Mouse (Mus musculus) E14TG2a.4 (cell line): ENCODE measurements around the gene Hic2.
A peak's percentile ranks its signal among the peaks of the same experiment; 100 is the strongest.

Experiments
- H3K27me3 ChIP-seq: 2 replicates; pipeline ENCODE4 v1.6.1; 2014; ENCODE audit warnings: low read length, control low read depth; ENCODE audit not compliant: insufficient read depth
- H3K36me3 ChIP-seq: 2 replicates; pipeline ENCODE4 v1.6.1; 2014; ENCODE audit warnings: low read length, control low read depth; ENCODE audit not compliant: insufficient read depth
- H3K4me1 ChIP-seq: replicated peaks from 2 replicates; pipeline ENCODE4 v1.6.1; 2014; ENCODE audit warnings: low read depth, low read length, control low read depth
- H3K4me3 ChIP-seq: replicated peaks from 2 replicates; pipeline ENCODE4 v1.5.1; 2014; ENCODE audit warnings: mild to moderate bottlenecking, low read length
- H3K9me3 ChIP-seq: 2 replicates; pipeline ENCODE4 v1.6.1; 2014; ENCODE audit warnings: low read length, control low read depth
- CTCF ChIP-seq: conservative IDR thresholded peaks from 2 replicates; pipeline ENCODE4 v1.5.1; 2014; ENCODE audit warnings: low read length
- NANOG ChIP-seq: IDR thresholded peaks from 2 replicates; pipeline ENCODE4 v1.6.1; 2014; ENCODE audit warnings: borderline replicate concordance, low read length, mixed read lengths
- POU5F1 ChIP-seq: IDR thresholded peaks from 2 replicates; pipeline ENCODE4 v1.6.1; 2014; ENCODE audit warnings: low read length, borderline replicate concordance

The Hic2 gene

DNA sequence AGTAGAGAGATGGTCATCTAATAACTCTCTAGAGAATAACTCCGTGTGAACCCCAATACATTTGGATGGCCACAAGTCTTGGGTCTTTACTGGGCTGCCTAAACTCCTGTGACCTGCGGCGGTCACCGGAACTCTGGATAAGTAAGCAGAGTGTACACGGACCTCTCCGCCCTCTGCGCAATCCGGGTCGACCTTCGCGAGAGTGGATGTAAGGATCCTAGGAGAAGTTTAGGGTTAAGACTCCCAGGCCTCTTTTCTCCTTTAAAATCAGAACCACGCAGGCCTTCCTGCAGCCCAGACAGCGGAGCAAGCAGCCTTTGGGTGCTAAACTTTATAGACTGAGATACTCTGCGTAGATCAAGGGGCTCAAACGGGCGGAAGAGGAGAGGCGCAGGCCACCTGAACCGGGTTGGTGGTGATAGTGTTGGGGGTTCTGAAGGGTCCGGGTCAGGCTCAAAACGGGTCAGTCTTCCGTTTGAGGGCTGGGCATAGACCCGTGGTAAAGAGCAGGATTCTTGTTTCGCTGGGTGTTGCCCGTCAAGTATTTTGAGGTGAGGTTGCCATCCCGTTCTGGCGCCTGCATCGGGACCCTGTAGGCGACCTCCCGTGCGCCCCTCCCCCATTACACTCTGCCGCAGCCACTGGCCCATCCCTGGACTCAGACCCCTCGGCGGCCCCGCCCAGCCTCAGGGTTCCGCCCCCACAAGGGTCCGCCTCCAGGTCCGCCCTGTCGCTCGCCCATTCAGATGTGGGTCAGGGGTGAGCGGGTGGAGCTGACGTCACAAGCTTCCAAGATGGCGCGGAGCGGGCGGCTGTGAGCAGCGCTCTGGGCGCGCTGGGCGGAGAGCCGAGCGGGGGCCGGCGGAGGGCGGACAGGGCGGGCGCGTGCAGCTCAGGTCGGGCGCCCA is at the start of gene Hic2:
Gene Hic2 (plus strand): TSS at position 779 of the 908 bp plus-strand sequence.
- TF ChIP-seq POU5F1 = no peak
- no peak for TF ChIP-seq CTCF
- TF ChIP-seq NANOG = no peak

DNA sequence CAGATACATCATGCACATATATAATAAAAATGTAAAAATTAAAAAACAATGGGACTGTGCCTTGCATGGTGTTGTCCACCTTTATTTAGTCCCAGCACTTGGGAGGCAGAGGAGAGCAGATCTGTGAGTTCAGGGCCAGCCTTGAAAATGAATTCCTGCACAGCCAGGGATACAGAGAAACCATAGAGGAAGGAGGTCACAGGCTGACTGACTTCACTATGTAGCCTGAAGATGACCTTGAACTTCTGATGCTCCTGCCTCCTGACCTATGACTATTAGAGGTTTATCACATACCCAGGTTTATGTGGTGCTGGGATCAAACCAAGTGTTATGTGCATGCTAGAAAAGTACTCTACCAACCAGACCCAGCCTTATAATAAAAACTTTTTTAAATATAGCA is 47.9 kb upstream of the Hic2 start:
- Histone ChIP-seq H3K9me3 (no peaks in the 10 kb centered on the region), H3K4me3 (no peak overlapping the region), H3K36me3 (peaks cover 67% of the 10 kb centered on the region), H3K27me3 (no peaks in the 10 kb centered on the region), H3K4me1 (peaks cover 71% of the 10 kb centered on the region)
- TF ChIP-seq CTCF = no peak
- TF ChIP-seq NANOG = no peak
- TF ChIP-seq POU5F1 = no peak

More for the DNA sequence above, at the start of gene Hic2:
- Histone ChIP-seq H3K27me3 (peaks cover 2% of the 10 kb centered on the region; the same call in 1 of the 2 replicates), H3K4me3 (peak within 1 kb of the TSS; percentile 97), H3K9me3 (no peaks in the 10 kb centered on the region), H3K36me3 (peaks cover 20% of the 10 kb centered on the region), H3K4me1 (peaks cover 45% of the 10 kb centered on the region)

DNA sequence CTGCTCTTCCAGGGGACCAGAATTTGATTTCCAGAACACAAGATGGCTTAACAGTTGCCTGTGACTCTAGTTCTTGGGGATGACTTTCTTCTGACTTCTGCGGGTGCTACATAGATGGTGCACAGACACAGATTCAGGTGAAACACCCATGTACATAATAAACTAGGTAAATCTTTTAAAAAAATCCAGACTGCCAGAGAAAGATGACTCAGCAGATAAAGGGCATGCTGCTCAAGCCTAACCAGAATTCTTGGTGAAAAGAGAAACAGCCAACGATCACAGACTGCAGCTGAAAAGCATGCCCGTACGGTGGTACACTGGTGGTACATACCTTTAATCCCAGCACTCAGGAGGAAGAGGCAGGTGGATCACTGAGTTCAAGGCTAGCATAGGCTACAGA is 39.5 kb upstream of the Hic2 start:
- H3K27me3 ChIP-seq = no peaks in the 10 kb centered on the region
- no peaks in the 10 kb centered on the region for H3K9me3 ChIP-seq
- peaks cover 84% of the 10 kb centered on the region for H3K4me1 ChIP-seq
- no peak for TF ChIP-seq CTCF
- peaks cover 61% of the 10 kb centered on the region for H3K36me3 ChIP-seq
- H3K4me3 ChIP-seq = no peak overlapping the region

DNA sequence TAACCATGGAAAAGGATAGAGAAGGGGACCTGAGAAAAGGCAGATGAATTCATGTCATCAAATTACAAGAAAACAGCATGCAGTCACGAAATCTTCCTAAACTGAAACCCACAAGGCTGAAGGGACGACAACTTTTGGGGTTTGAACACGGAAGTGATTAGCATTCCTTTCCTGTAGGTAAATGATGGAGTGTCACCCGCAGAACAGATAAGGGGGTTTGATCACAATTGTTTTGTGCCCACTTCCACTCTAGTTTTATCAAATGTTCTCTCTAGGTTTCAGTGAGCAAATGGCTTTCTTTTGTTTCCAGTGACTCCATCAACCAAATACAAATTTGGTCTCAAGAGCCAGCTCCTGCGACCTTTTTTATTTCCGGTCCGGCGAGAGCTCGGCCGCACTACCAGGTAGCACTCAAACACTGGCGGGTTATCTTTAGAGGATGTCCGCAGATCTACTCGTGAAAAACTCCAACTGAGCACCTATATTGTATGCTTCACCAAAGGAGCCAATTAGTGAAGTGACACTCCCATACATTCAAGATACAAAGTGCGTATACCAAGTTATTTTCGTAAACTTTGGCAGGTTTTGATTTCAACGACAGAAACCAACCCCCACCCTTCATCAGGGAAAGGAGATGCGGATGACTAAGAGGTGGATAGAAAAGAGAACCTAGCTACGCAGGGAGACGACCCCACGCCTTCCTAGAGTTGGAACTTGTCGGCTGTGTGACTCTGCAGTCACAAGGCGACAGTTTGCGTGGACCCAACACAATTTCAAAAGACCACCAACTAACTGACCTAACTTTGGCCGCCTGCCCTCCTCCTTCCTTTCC is 33.0 kb upstream of the Hic2 start:
- Histone ChIP-seq H3K36me3 (peaks cover 34% of the 10 kb centered on the region), H3K27me3 (no peaks in the 10 kb centered on the region), H3K9me3 (no peaks in the 10 kb centered on the region), H3K4me1 (peaks cover 55% of the 10 kb centered on the region), H3K4me3 (peak overlapping the region; percentile 98)
- no peak for TF ChIP-seq NANOG
- no peak for TF ChIP-seq POU5F1
- TF ChIP-seq CTCF = no peak

DNA sequence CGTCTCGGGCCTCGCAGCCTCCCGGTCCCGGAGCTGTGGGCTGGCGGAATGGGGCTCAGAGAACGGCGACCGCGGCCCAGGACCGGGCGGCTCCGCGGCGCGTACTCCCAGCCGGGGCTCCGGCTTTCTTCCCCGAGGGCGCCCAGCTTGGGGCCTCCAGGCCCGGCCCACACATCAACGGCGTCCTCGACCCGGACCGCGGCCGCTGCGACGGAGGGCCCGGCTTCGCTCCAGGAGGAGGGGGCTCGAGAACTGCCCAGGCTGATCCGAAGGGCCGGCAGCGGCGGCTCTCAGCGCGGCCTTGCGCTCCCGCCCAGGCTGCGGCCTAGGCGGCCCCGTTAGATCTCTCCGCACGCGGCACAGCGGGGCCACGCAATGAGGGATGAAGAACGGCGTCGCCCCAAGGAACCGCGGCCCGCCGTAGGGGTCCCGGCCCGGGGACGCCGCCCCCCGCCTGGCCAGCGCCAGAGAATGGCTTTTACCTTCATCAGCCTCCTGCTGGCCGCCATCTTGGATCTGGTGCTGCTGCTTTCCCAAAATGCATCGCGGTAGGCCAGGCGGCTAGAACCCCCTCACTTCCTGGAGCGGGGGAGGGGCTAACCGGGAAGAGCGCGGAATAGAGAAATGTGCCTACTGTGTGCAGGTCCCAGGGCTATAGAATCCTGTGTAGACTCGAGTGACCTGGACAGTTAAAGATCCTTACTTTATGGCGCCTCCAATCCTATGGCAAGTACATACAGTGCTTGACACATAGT is 32.2 kb upstream of the Hic2 start:
- no peaks in the 10 kb centered on the region for H3K9me3 ChIP-seq
- H3K27me3 ChIP-seq = peaks cover 2% of the 10 kb centered on the region
- TF ChIP-seq POU5F1 (no peak), CTCF (no peak), NANOG (no peak)
- peaks cover 29% of the 10 kb centered on the region for H3K36me3 ChIP-seq
- peaks cover 47% of the 10 kb centered on the region for H3K4me1 ChIP-seq
- H3K4me3 ChIP-seq = peak overlapping the region; percentile 98

DNA sequence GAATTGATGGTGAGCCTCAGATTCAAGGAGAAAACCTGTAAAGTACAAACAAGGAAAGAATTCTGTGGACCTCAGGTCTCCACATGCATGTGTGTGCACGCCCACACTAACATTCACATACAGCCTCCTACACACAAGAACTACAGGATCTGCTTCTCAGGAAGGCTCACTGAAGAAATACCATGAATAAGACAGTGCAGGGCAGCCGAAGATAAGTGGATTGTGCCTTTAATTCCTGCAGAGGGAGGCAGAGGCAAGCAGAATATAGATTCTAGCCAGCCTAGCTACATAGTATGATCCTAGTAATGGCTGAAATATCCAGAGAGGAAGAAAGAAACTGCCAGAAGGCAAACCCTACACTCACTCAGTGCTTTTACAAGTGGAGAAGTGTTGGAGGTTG is 31.4 kb upstream of the Hic2 start:
- TF ChIP-seq CTCF = no peak
- TF ChIP-seq POU5F1 = no peak
- TF ChIP-seq NANOG = no peak
- no peaks in the 10 kb centered on the region for H3K9me3 ChIP-seq
- peaks cover 9% of the 10 kb centered on the region for H3K27me3 ChIP-seq
- peak overlapping the region; percentile 98 for H3K4me3 ChIP-seq
- peaks cover 23% of the 10 kb centered on the region for H3K36me3 ChIP-seq
- peaks cover 40% of the 10 kb centered on the region for H3K4me1 ChIP-seq

DNA sequence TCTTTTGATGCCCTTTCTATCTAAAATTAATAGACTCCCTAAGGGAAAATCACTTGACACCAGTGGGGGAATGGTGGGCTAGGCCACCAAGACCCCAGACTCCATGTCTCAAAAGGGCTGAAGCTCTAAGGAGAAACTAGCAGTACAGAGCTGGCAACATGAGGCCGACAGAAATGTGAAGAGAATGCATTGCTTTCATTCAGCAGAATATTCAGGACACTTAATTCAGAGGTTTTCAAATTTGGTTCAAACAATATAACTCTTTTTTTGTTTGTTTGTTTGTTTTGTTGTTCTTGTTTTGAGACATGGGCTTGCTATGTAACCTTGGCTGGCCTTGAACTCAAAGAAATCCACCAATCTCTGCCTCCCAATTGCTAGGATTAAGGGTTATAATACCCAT is 30.8 kb upstream of the Hic2 start, which contains the start of gene Ube2l3:
Gene Ube2l3 (minus strand): TSS at position 101 of the 400 bp plus-strand sequence.
- no peak for TF ChIP-seq POU5F1
- no peak for TF ChIP-seq NANOG
- TF ChIP-seq CTCF = no peak
- Histone ChIP-seq H3K4me3 (peak within 1 kb of the TSS; percentile 98), H3K27me3 (peaks cover 12% of the 10 kb centered on the region), H3K4me1 (peaks cover 37% of the 10 kb centered on the region), H3K36me3 (peaks cover 21% of the 10 kb centered on the region), H3K9me3 (no peaks in the 10 kb centered on the region)

DNA sequence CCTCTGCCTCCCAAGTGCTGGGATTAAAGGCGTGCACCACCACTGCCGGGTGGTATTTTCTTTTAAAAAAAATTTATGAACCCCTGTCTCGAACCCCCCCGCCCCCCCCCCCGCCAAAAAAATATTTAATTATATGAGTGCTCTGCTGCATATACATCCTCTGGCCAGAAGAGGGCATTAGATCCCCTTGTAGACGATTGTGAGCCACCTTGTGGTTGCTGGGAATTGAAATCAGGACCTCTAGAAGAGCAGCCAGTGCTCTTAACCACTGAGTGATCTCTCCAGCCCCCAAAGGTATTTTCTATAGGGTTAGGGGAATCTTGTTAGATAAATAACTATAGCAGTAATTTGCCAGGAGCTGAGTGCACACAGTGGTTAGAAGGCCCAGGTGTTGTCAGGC is 28.4 kb upstream of the Hic2 start:
- Histone ChIP-seq H3K4me3 (no peak overlapping the region), H3K9me3 (no peaks in the 10 kb centered on the region), H3K36me3 (0 out of 2 replicates have a peak, but pooled peaks cover 1% of the 10 kb centered on the region), H3K27me3 (peaks cover 29% of the 10 kb centered on the region), H3K4me1 (peaks cover 27% of the 10 kb centered on the region)
- TF ChIP-seq CTCF = peak; percentile 58
- no peak for TF ChIP-seq POU5F1
- TF ChIP-seq NANOG = no peak
